Mouse (Mus musculus): Measurements from ENCODE around the gene Smg7. TPM values are rescaled to one million over a fixed set of nuclear protein-coding genes. Genes with fewer than 3 reads are reported as not detected.

Smg7 gene
- total and polyA plus RNA-seq, 3 experiments = 32.1 to 53.9 (median 52.4) TPM

DNA sequence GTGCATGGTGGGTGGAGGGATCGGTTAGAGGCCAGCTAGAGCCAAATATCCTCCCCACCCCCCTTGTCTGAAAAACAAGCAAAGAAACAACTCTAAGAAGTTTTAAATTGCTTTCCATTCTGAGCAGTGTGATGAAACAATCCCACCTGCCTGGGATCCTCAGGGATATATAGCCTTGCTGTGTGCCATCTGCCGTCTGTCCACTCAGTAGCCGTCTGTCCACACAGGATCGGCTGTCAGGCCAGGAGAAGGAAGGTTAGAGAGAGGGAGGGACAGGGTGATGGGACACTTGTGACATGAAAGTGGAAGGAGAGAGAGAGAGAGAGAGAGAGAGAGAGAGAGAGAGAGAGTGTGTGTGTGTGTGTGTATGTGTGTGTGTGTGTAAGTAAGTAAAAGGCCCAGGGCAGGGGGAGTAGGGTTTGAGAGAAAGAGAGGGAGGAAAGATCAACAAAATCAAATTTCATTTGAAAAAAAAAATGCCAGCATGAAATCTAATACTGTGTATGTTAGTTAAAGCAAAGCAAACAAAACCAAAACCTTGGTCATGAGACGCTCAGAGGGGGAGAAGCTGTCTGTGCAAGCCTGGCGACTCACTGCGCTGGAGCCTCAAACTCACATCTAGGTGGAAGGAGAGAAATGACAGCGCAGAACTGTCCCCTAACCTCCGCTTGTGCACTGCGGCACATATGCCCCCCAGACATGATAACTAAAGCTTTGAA is 73.7 kb downstream of the Smg7 start:
- DNase-seq (ENCODE audit: low read depth, low spot score) = no peak
- TF ChIP-seq RAD21 (IDR thresholded peaks at IDR 0.05; ENCODE audit: low read depth, low read length) (no peak), MAZ (IDR thresholded peaks at IDR 0.05; ENCODE audit: low read depth, low read length) (no peak), ZKSCAN1 (IDR thresholded peaks at IDR 0.05; ENCODE audit: low read depth, low read length) (no peak), EP300 (IDR thresholded peaks at IDR 0.05; ENCODE audit: low read depth in 1 of 2, low read length in 2 of 2) (no peak), MYB (IDR thresholded peaks at IDR 0.05; ENCODE audit: low read depth, low read length) (no peak), KAT2A (conservative IDR thresholded peaks at IDR 0.05; ENCODE audit: low read depth, low read length) (no peak), POLR2AphosphoS5 (IDR thresholded peaks at IDR 0.05; ENCODE audit: borderline replicate concordance, low read depth, low read length) (no peak), TAL1 (IDR thresholded peaks at IDR 0.05; ENCODE audit: low read length) (no peak), TBP (IDR thresholded peaks at IDR 0.05; ENCODE audit: low read depth, low read length) (no peak), GABPA (IDR thresholded peaks at IDR 0.05; ENCODE audit: low read depth, low read length) (no peak), E2F4 (IDR thresholded peaks at IDR 0.05; ENCODE audit: borderline replicate concordance, low read depth, low read length) (no peak), MEF2A (IDR thresholded peaks at IDR 0.05; ENCODE audit: extremely low read depth, insufficient replicate concordance, low read depth, low read length, poor library complexity, severe bottlenecking) (no peak), TCF12 (IDR thresholded peaks at IDR 0.05; ENCODE audit: low read depth, low read length) (no peak), SMC3 (IDR thresholded peaks at IDR 0.05; ENCODE audit: low read depth, low read length) (no peak), ETS1 (IDR thresholded peaks at IDR 0.05; ENCODE audit: low read depth, low read length) (no peak), BHLHE40 (IDR thresholded peaks at IDR 0.05; ENCODE audit: borderline replicate concordance, low read depth, low read length) (no peak), MAFK (IDR thresholded peaks at IDR 0.05; ENCODE audit: borderline replicate concordance, low read depth, low read length) (no peak)
- H3K9ac ChIP-seq (ENCODE audit: control insufficient read depth, low read depth, low read length, poor library complexity, severe bottlenecking) = no peak overlapping the region
- no peak overlapping the region for H3K4me3 ChIP-seq (ENCODE audit: control insufficient read depth in 1 of 2, insufficient read depth in 1 of 2, low read depth in 2 of 2, low read length in 2 of 2)
- H3K36me3 ChIP-seq (ENCODE audit: control insufficient read depth in 1 of 2, insufficient read depth in 2 of 2, low read length in 2 of 2) = no peaks in the 10 kb centered on the region; a peak in 1 of 4 replicates
- H3K79me2 ChIP-seq (ENCODE audit: control insufficient read depth, insufficient read depth, low read length, poor library complexity) = no peaks in the 10 kb centered on the region
- H3K27ac ChIP-seq (ENCODE audit: control insufficient read depth, low read depth, low read length) = no peak overlapping the region
- H3K9me3 ChIP-seq (replicated peaks; ENCODE audit: insufficient read depth, low read length) = no peaks in the 10 kb centered on the region
- no peaks in the 10 kb centered on the region for H3K27me3 ChIP-seq (ENCODE audit: control insufficient read depth in 1 of 2, insufficient read depth in 2 of 2, low read length in 2 of 2)
- no peaks in the 10 kb centered on the region for H3K4me1 ChIP-seq (ENCODE audit: control insufficient read depth in 1 of 2, insufficient read depth in 2 of 2, low read length in 2 of 2)

DNA sequence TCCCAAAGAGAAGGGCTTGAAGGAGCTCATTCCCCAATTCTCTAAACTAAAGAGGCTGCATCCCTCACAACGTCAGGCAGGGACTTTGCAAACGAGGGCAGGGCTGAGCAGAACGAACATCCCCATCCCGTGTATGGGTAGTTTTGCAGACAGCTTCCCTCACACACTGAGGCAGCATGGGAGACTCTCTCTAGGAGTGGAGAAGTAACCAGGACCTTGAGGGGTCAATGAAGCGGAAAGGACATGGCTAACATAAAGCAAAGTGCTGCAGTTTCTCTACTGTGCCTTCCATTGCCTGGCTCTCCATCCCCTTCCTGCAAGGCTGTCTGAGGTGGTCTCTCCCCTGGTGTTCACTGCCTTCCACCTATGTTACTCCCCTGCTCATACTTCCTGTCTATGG is 74.3 kb downstream of the Smg7 start:
- Histone ChIP-seq H3K27ac (ENCODE audit: control insufficient read depth, low read depth, low read length) (no peak overlapping the region), H3K9me3 (replicated peaks; ENCODE audit: insufficient read depth, low read length) (no peaks in the 10 kb centered on the region), H3K9ac (ENCODE audit: control insufficient read depth, low read depth, low read length, poor library complexity, severe bottlenecking) (no peak overlapping the region), H3K36me3 (ENCODE audit: control insufficient read depth in 1 of 2, insufficient read depth in 2 of 2, low read length in 2 of 2) (no peaks in the 10 kb centered on the region; a peak in 1 of 4 replicates), H3K79me2 (ENCODE audit: control insufficient read depth, insufficient read depth, low read length, poor library complexity) (no peaks in the 10 kb centered on the region), H3K4me3 (ENCODE audit: control insufficient read depth in 1 of 2, insufficient read depth in 1 of 2, low read depth in 2 of 2, low read length in 2 of 2) (no peak overlapping the region), H3K27me3 (ENCODE audit: control insufficient read depth in 1 of 2, insufficient read depth in 2 of 2, low read length in 2 of 2) (no peaks in the 10 kb centered on the region), H3K4me1 (ENCODE audit: control insufficient read depth in 1 of 2, insufficient read depth in 2 of 2, low read length in 2 of 2) (no peaks in the 10 kb centered on the region)
- no peak for TF ChIP-seq ZC3H11A (IDR thresholded peaks at IDR 0.05; ENCODE audit: low read depth, low read length)
- no peak for TF ChIP-seq ZKSCAN1 (IDR thresholded peaks at IDR 0.05; ENCODE audit: low read depth, low read length)
- no peak for TF ChIP-seq CHD2 (IDR thresholded peaks at IDR 0.05; ENCODE audit: low read length)
- no peak for TF ChIP-seq MAX (IDR thresholded peaks at IDR 0.05; ENCODE audit: low read length)
- TF ChIP-seq HCFC1 (IDR thresholded peaks at IDR 0.05; ENCODE audit: low read depth, low read length) = no peak
- no peak for TF ChIP-seq KAT2A (conservative IDR thresholded peaks at IDR 0.05; ENCODE audit: low read depth, low read length)
- TF ChIP-seq JUND (IDR thresholded peaks at IDR 0.05; ENCODE audit: low read depth, low read length) = no peak
- no peak for TF ChIP-seq MAZ (IDR thresholded peaks at IDR 0.05; ENCODE audit: low read depth, low read length)
- TF ChIP-seq MAFK (IDR thresholded peaks at IDR 0.05; ENCODE audit: borderline replicate concordance, low read depth, low read length) = no peak
- no peak for TF ChIP-seq MXI1 (IDR thresholded peaks at IDR 0.05; ENCODE audit: low read depth, low read length)
- TF ChIP-seq BHLHE40 (IDR thresholded peaks at IDR 0.05; ENCODE audit: borderline replicate concordance, low read depth, low read length) = no peak
- TF ChIP-seq GABPA (IDR thresholded peaks at IDR 0.05; ENCODE audit: low read depth, low read length) = no peak
- no peak for TF ChIP-seq TAL1 (IDR thresholded peaks at IDR 0.05; ENCODE audit: low read length)
- DNase-seq (ENCODE audit: low read depth, low spot score) = no peak

Measured in MEL (cell line).